Mouse (Mus musculus): Measurements from ENCODE around the gene Als2cl. TPM values are rescaled to one million over a fixed set of nuclear protein-coding genes. Genes with fewer than 3 reads are reported as not detected.

Als2cl gene
- polyA plus RNA-seq, 1 experiment, result 7.9 TPM

Other genes starting within 250 kb of the Als2cl start
- gene Nbeal2, start 225.7 kb upstream of the Als2cl start, polyA plus RNA-seq (2012; rRNA removed), result 22.4 and 24.5 TPM in 2 replicates
- gene Ccdc12, start 223.4 kb upstream of the Als2cl start, polyA plus RNA-seq (2012; rRNA removed), result 105 and 106 TPM in 2 replicates
- 0.32 and 0.46 TPM in 2 replicates for gene Myl3, start 138.0 kb upstream of the Als2cl start, polyA plus RNA-seq (2012; rRNA removed)
- gene Pth1r, start 132.7 kb upstream of the Als2cl start, polyA plus RNA-seq (2012; rRNA removed), result 6.9 and 9.1 TPM in 2 replicates
- 0.06 TPM in 1 of 2 replicates, not detected in the other for gene Prss42, start 81.7 kb upstream of the Als2cl start, polyA plus RNA-seq (2012; rRNA removed)
- gene Prss44, start 65.9 kb upstream of the Als2cl start, polyA plus RNA-seq (2012; rRNA removed), result not detected in 2 replicates
- gene Prss43, start 53.2 kb upstream of the Als2cl start, polyA plus RNA-seq (2012; rRNA removed), result 0.06 and 0.15 TPM in 2 replicates
- 0.42 and 0.54 TPM in 2 replicates for gene Prss45, start 45.3 kb upstream of the Als2cl start, polyA plus RNA-seq (2012; rRNA removed)
- not detected in 2 replicates for gene Prss46, start 35.4 kb upstream of the Als2cl start, polyA plus RNA-seq (2012; rRNA removed)
- 0.65 and 0.86 TPM in 2 replicates for gene Prss50, start 21.9 kb upstream of the Als2cl start, polyA plus RNA-seq (2012; rRNA removed)
- gene Tmie, start 243 bp downstream of the Als2cl start, polyA plus RNA-seq (2012; rRNA removed), result 2.2 and 2.5 TPM in 2 replicates
- not detected in 2 replicates for gene Fam240a, start 37.0 kb downstream of the Als2cl start, polyA plus RNA-seq (2012; rRNA removed)
- 0.94 and 1.3 TPM in 2 replicates for gene Tdgf1, start 66.3 kb downstream of the Als2cl start, polyA plus RNA-seq (2012; rRNA removed)
- gene Lrrc2, start 71.7 kb downstream of the Als2cl start, polyA plus RNA-seq (2012; rRNA removed), result 0.97 and 1.0 TPM in 2 replicates
- gene Rtp3, start 110.7 kb downstream of the Als2cl start, polyA plus RNA-seq (2012; rRNA removed), result 0.50 and 0.71 TPM in 2 replicates
- 0.06 and 0.71 TPM in 2 replicates for gene Ltf, start 139.4 kb downstream of the Als2cl start, polyA plus RNA-seq (2012; rRNA removed)
- gene Ccrl2, start 177.6 kb downstream of the Als2cl start, polyA plus RNA-seq (2012; rRNA removed), result 1.5 and 1.6 TPM in 2 replicates
- gene Lrrfip2, start 237.7 kb downstream of the Als2cl start, polyA plus RNA-seq (2012; rRNA removed), result 45.6 and 52.0 TPM in 2 replicates

Measured in frontal cortex, adult 2 months (tissue).